Comparison of ENCODE assay signal across 8 mouse cellular contexts in the genomic region with DNA sequence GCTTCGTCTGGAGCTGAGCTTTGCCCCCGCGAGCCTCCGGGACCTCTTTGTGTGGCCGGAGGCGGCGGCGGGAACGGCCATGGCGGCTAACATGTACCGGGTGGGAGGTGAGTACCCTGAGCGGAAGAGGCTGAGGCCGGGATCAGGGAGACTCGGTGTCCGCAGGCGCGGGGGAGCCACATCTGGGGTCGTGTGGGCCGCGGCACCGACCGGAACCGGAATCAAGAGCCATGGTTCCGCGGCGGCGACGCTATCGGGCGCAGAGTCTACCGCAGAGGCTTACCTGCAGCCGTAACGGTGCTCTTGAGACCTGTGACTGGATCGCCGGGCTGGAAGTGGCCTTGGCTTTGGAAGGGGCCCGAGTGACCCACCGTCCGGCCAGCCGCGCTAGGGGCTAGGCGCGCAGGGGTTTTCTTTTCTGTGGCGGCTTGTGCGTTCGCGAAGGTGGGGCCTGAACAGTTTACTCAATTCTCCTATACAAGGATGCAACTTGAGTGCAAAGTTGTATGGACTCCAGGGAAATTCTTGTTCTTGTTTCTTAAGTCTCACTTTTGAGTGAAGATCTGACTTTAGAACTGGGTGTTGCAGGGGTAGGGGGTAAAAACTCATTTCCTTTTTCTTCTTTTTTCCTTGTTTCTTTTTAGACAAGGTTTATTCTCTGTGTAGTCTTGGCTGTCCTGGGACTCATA. TPM values are rescaled to one million over a fixed set of nuclear protein-coding genes. Genes with fewer than 3 reads are reported as not detected.
DNase-seq lines count a peak whose midpoint lies in the region; ATAC-seq and TF ChIP-seq lines count a peak whose summit lies in the region.

No protein-coding gene starts in this region.

- H3K79me2 ChIP-seq in CH12.LX (replicated peaks; ENCODE audit: control insufficient read depth, extremely low read depth, insufficient read depth, poor library complexity, severe bottlenecking) = peaks cover 42% of the 10 kb centered on the region

- dilution Hi-C loops in CH12.LX (cut with MboI; ENCODE audit: extremely low pct_ligation_motif_present, extremely low pct_unique_long_range_greater_than_20kb, low sequenced_read_pairs) = no loop called here

- no peak for TF ChIP-seq RAD21 in CH12.LX (IDR thresholded peaks at IDR 0.05; ENCODE audit: low read depth, low read length)

- no peaks in the 10 kb centered on the region for H3K27me3 ChIP-seq in CH12.LX (replicated peaks)

- WGBS in lung, adult 2 months = under 1% methylated on average over 46 of the region's 46 CpGs

- peak overlapping the region; percentile 91; the same call in 1 of the 2 replicates for H3K4me2 ChIP-seq in CH12.LX (ENCODE audit: insufficient read depth, low read depth, poor library complexity, severe bottlenecking)

- no peak for TF ChIP-seq EP300 in CH12.LX (IDR thresholded peaks at IDR 0.05; ENCODE audit: low read length)

- peak overlapping the region; percentile 97 for H3K9ac ChIP-seq in CH12.LX (ENCODE audit: insufficient read depth, low read depth)

- H3K4me3 ChIP-seq in CH12.LX (replicated peaks in 1 of 3; ENCODE audit: low read depth in 2 of 3, low read length in 2 of 3, poor library complexity in 1 of 3) = peak overlapping the region; percentile 75 to 95 (median 91)
- H3K4me3 ChIP-seq in lung, adult 2 months (replicated peaks; ENCODE audit: extremely low read depth, low read depth, low read length) = peak overlapping the region; percentile 84

- no peak for TF ChIP-seq CTCF in CH12.LX (conservative IDR thresholded peaks at IDR 0.05 in 1 of 2, IDR thresholded peaks at IDR 0.05 in 1 of 2; ENCODE audit: low read depth in 2 of 2, low read length in 2 of 2)
- no peak for TF ChIP-seq CTCF in lung, adult 2 months (IDR thresholded peaks at IDR 0.05; ENCODE audit: insufficient read depth, low read length)

- peak overlapping the region; percentile 97 for H3K27ac ChIP-seq in CH12.LX (ENCODE audit: insufficient read depth, low read depth)

- peak; percentile 58 for DNase-seq in gastrocnemius, postnatal 14 days
- no peak for DNase-seq in gastrocnemius, adult 8-10 months (ENCODE audit: low spot score in 2 of 2)
- DNase-seq in CH12.LX (ENCODE audit: extremely low read depth) = peak; percentile 49
- peak; percentile 85 for DNase-seq in induced T-regulatory cell, adult 2 months (ENCODE audit: low read depth)
- DNase-seq in lung, adult 2 months = no peak
- DNase-seq in right cerebral cortex, postnatal 25 days = peak; percentile 66
- no peak for DNase-seq in thymus, postnatal 14 days

- in situ Hi-C loops in CH12.LX (cut with MboI; ENCODE audit: low pct_ligation_motif_present, low pct_unique_long_range_greater_than_20kb, low sequenced_read_pairs) = no loop called here

- H3K4me1 ChIP-seq in CH12.LX (ENCODE audit: control insufficient read depth in 1 of 2, insufficient read depth in 2 of 2) = peaks cover 16 to 48% of the 10 kb centered on the region in 2 experiments
- H3K4me1 ChIP-seq in lung, adult 2 months (ENCODE audit: control insufficient read depth, insufficient read depth, low read length) = peaks cover 20% of the 10 kb centered on the region

- ATAC-seq in erythroblast, adult 5-6 weeks (replicated peaks; ENCODE audit: low FRiP score, poor library complexity, severe bottlenecking) = peak; percentile 24

- H3K36me3 ChIP-seq in CH12.LX (replicated peaks in 1 of 2; ENCODE audit: control insufficient read depth in 1 of 2, insufficient read depth in 1 of 2, low read length in 1 of 2) = peaks cover 57 to 74% of the 10 kb centered on the region in 2 experiments

- TF ChIP-seq POLR2A in CH12.LX (IDR thresholded peaks at IDR 0.05; ENCODE audit: low read depth, low read length) = no peak; the same call in 1 of the 2 replicates
- 0 out of 2 replicates have a peak, but pooled peaks have one; percentile 4 for TF ChIP-seq POLR2A in lung, adult 2 months (IDR thresholded peaks at IDR 0.05; ENCODE audit: borderline replicate concordance, extremely low read depth, low read depth, low read length)

- intact Hi-C loops in gastrocnemius, postnatal 14 days (cut with DNase I; ENCODE audit: low total_unique reads) = no loop called here

- H3K9me3 ChIP-seq in CH12.LX (replicated peaks; ENCODE audit: low read length) = no peaks in the 10 kb centered on the region

TF ChIP-seq in CH12.LX, 34 proteins besides CTCF, POLR2A, EP300 and RAD21:
- peak; percentile 35 for TF ChIP-seq MAX (IDR thresholded peaks at IDR 0.05; ENCODE audit: low read length)
- TF ChIP-seq UBTF (IDR thresholded peaks at IDR 0.05; ENCODE audit: low read depth, low read length) = 0 out of 2 replicates have a peak, but pooled peaks have one; percentile 2
- TF ChIP-seq NRF1 (IDR thresholded peaks at IDR 0.05; ENCODE audit: low read depth, low read length) = peak; percentile 69
- no peak for TF ChIP-seq USF2 (conservative IDR thresholded peaks at IDR 0.05; ENCODE audit: low read depth, low read length)
- no peak; the same call in 1 of the 2 replicates for TF ChIP-seq CHD1 (IDR thresholded peaks at IDR 0.05; ENCODE audit: low read depth, low read length)
- no peak for TF ChIP-seq GABPA (IDR thresholded peaks at IDR 0.05; ENCODE audit: insufficient replicate concordance, low read depth, low read length)
- no peak; the same call in 1 of the 2 replicates for TF ChIP-seq NELFE (IDR thresholded peaks at IDR 0.05; ENCODE audit: low read depth, low read length)
- TF ChIP-seq MAZ (IDR thresholded peaks at IDR 0.05; ENCODE audit: low read depth, low read length) = 0 out of 2 replicates have a peak, but pooled peaks have one; percentile 12
- TF ChIP-seq SMC3 (IDR thresholded peaks at IDR 0.05; ENCODE audit: low read depth, low read length) = no peak
- peak; percentile 19 for TF ChIP-seq MXI1 (IDR thresholded peaks at IDR 0.05; ENCODE audit: low read depth, low read length)
- TF ChIP-seq SIN3A (IDR thresholded peaks at IDR 0.05; ENCODE audit: low read length) = no peak; the same call in 1 of the 2 replicates
- peak; percentile 46; the same call in 1 of the 2 replicates for TF ChIP-seq ELF1 (IDR thresholded peaks at IDR 0.05; ENCODE audit: low read depth, low read length)
- no peak for TF ChIP-seq PAX5 (IDR thresholded peaks at IDR 0.05; ENCODE audit: low read length)

RNA-seq across cellular contexts. Expression of a gene that starts 0.7 kb away (rescaled TPM):
- 10 to 100 TPM; 27.4 to 27.9 TPM for total RNA-seq in gastrocnemius, postnatal 14 days (2021)
- 10 to 100 TPM; 21.0 to 25.7 (median 23.4) TPM for total RNA-seq in gastrocnemius, adult 8-10 months (2022)
- total RNA-seq in CH12.LX (2012; rRNA removed) (131 and 158 TPM in 2 replicates), CH12.LX (2014; rRNA removed) (115 and 117 TPM in 2 replicates)
- polyA plus RNA-seq in CH12.LX (2012; ENCODE audit: insufficient read length, low read depth) = 149 and 162 TPM in 2 replicates
- 16.9 and 22.8 TPM in 2 replicates for total RNA-seq in erythroblast, adult 5-6 weeks (2015; ENCODE audit: low replicate concordance)
- total RNA-seq in erythroblast, adult 5-6 weeks (2017; ENCODE audit: low replicate concordance) = 39.5 and 54.4 TPM in 2 replicates
- polyA plus RNA-seq in lung, adult 2 months (2012; rRNA removed) = 20.0 and 26.9 TPM in 2 replicates

RNA-seq across cellular contexts. Expression of a gene that starts 11.2 kb away (rescaled TPM):
- 1 to 10 TPM; 8.2 to 8.4 TPM for total RNA-seq in gastrocnemius, postnatal 14 days (2021)
- total RNA-seq in gastrocnemius, adult 8-10 months (2022) = 10 to 100 TPM in 1 of 4 experiments, 1 to 10 TPM in 3; 7.8 to 11.8 (median 9.0) TPM
- total RNA-seq in CH12.LX (2012; rRNA removed) = 47.7 and 49.1 TPM in 2 replicates
- total RNA-seq in CH12.LX (2014; rRNA removed) = 40.4 and 41.8 TPM in 2 replicates
- 52.9 and 54.9 TPM in 2 replicates for polyA plus RNA-seq in CH12.LX (2012; ENCODE audit: insufficient read length, low read depth)
- total RNA-seq in erythroblast, adult 5-6 weeks (2015; ENCODE audit: low replicate concordance) = 1.0 and 2.7 TPM in 2 replicates
- 2.3 and 6.8 TPM in 2 replicates for total RNA-seq in erythroblast, adult 5-6 weeks (2017; ENCODE audit: low replicate concordance)
- polyA plus RNA-seq in lung, adult 2 months (2012; rRNA removed) = 14.9 and 17.9 TPM in 2 replicates

RNA-seq across cellular contexts. Expression of a gene that starts 13.1 kb away (rescaled TPM):
- total RNA-seq in gastrocnemius, postnatal 14 days (2021) = 1 to 10 TPM; 8.6 to 8.9 TPM
- 1 to 10 TPM; 3.5 to 4.7 (median 4.3) TPM for total RNA-seq in gastrocnemius, adult 8-10 months (2022)
- total RNA-seq in CH12.LX (2012; rRNA removed) = 33.3 and 33.6 TPM in 2 replicates
- 18.7 and 20.4 TPM in 2 replicates for total RNA-seq in CH12.LX (2014; rRNA removed)
- polyA plus RNA-seq in CH12.LX (2012; ENCODE audit: insufficient read length, low read depth) = 35.2 and 37.3 TPM in 2 replicates
- total RNA-seq in erythroblast, adult 5-6 weeks (2015; ENCODE audit: low replicate concordance) = 1.7 and 4.8 TPM in 2 replicates
- 6.3 and 8.3 TPM in 2 replicates for total RNA-seq in erythroblast, adult 5-6 weeks (2017; ENCODE audit: low replicate concordance)
- 50.5 and 65.5 TPM in 2 replicates for polyA plus RNA-seq in lung, adult 2 months (2012; rRNA removed)

RNA-seq across cellular contexts. Expression of a gene that starts 13.3 kb away (rescaled TPM):
- total RNA-seq in gastrocnemius, postnatal 14 days (2021) = 1 to 10 TPM; 4.9 to 6.0 TPM
- 1 to 10 TPM; 7.2 to 9.4 (median 8.7) TPM for total RNA-seq in gastrocnemius, adult 8-10 months (2022)
- 5.5 and 5.6 TPM in 2 replicates for total RNA-seq in CH12.LX (2012; rRNA removed)
- 4.2 and 4.7 TPM in 2 replicates for total RNA-seq in CH12.LX (2014; rRNA removed)
- polyA plus RNA-seq in CH12.LX (2012; ENCODE audit: insufficient read length, low read depth) = 4.8 and 4.9 TPM in 2 replicates
- 1.2 TPM in 1 of 2 replicates, not detected in the other for total RNA-seq in erythroblast, adult 5-6 weeks (2015; ENCODE audit: low replicate concordance)
- total RNA-seq in erythroblast, adult 5-6 weeks (2017; ENCODE audit: low replicate concordance) = 1.7 and 3.0 TPM in 2 replicates
- 11.3 and 14.1 TPM in 2 replicates for polyA plus RNA-seq in lung, adult 2 months (2012; rRNA removed)

RNA-seq across cellular contexts. Expression of a gene that starts 22.2 kb away (rescaled TPM):
- total RNA-seq in gastrocnemius, postnatal 14 days (2021) = 10 to 100 TPM; 21.4 to 24.2 TPM
- total RNA-seq in gastrocnemius, adult 8-10 months (2022) = 10 to 100 TPM; 36.8 to 39.0 (median 38.1) TPM
- total RNA-seq in CH12.LX (2012; rRNA removed) (49.9 and 54.8 TPM in 2 replicates), CH12.LX (2014; rRNA removed) (17.8 and 18.6 TPM in 2 replicates)
- 31.0 and 33.0 TPM in 2 replicates for polyA plus RNA-seq in CH12.LX (2012; ENCODE audit: insufficient read length, low read depth)
- 12.5 and 14.2 TPM in 2 replicates for total RNA-seq in erythroblast, adult 5-6 weeks (2015; ENCODE audit: low replicate concordance)
- 11.1 and 12.4 TPM in 2 replicates for total RNA-seq in erythroblast, adult 5-6 weeks (2017; ENCODE audit: low replicate concordance)
- 92.3 and 107 TPM in 2 replicates for polyA plus RNA-seq in lung, adult 2 months (2012; rRNA removed)

Comparison
In these comparisons a context has a peak if more than half of its experiments do, and no peak if none do; other contexts are left out.
1. DNase-seq: peak in gastrocnemius, postnatal 14 days (single experiment), CH12.LX (single experiment), induced T-regulatory cell, adult 2 months (single experiment) and right cerebral cortex, postnatal 25 days (single experiment); none in gastrocnemius, adult 8-10 months (0 of 2), lung, adult 2 months (single experiment) and thymus, postnatal 14 days (single experiment).